Mouse (Mus musculus): ENCODE data around the gene Utp4. TPM values are rescaled to one million over a fixed set of nuclear protein-coding genes. Genes with fewer than 3 reads are reported as not detected.
"Not testable (repeated sequence)": the region's sequence is repeated elsewhere in the genome, so short reads cannot be mapped to it uniquely, and the experiment has no call there.

Gene Utp4
- polyA plus RNA-seq, 1 experiment from 2014 or later: 42.3 TPM

DNA sequence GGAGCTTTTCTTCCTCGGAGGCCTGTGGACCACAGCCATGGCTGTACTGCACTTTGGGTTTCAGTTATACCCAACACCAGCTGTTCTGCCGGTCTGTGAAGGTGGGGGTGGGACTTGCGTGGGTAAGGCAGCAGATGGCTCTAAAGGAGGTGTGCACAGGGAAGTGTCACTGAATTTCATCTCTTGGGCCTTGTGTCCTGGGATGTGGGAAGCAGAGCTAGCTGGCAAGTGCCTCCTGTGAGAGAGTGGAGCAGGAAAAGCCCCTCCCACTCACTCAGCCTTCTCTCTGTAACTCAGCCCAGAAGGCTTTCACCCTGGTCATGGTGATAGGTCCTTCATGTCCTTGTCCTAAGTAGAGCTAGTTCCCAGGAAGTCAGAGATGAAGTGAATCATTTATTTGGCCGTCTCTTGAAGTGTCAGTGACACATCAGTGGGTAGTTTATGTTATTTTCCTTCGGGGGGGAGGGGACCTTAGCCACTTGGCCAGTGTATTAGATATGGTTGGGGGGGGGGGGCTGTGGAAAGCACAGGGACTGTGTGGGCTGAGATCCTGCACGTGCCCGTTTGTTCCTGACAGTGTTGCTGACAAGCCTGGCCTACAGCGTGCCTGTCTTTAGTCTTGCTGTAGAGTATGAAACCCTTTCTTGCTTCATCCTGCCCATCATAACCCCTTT, 26.4 kb downstream of the Utp4 start:
- no peak overlapping the region for H3K27ac ChIP-seq (ENCODE audit: low read length)
- H3K27me3 ChIP-seq (ENCODE audit: control insufficient read depth, insufficient read depth, low read depth, low read length): no peaks in the 10 kb centered on the region
- no peak for ATAC-seq
- no peak overlapping the region for H3K4me2 ChIP-seq (ENCODE audit: low read length)
- no peak overlapping the region for H3K9ac ChIP-seq (ENCODE audit: low read depth, low read length)
- H3K4me1 ChIP-seq (ENCODE audit: control insufficient read depth, insufficient read depth, low read length): no peaks in the 10 kb centered on the region
- H3K9me3 ChIP-seq (replicated peaks; ENCODE audit: control insufficient read depth, low read length, poor library complexity, severe bottlenecking): no peaks in the 10 kb centered on the region
- no peak overlapping the region for H3K4me3 ChIP-seq (ENCODE audit: low read depth, low read length)
- H3K36me3 ChIP-seq (ENCODE audit: control insufficient read depth, insufficient read depth, low read length): peaks cover 45% of the 10 kb centered on the region
- 92% methylated on average over 8 of the region's 8 CpGs for WGBS

DNA sequence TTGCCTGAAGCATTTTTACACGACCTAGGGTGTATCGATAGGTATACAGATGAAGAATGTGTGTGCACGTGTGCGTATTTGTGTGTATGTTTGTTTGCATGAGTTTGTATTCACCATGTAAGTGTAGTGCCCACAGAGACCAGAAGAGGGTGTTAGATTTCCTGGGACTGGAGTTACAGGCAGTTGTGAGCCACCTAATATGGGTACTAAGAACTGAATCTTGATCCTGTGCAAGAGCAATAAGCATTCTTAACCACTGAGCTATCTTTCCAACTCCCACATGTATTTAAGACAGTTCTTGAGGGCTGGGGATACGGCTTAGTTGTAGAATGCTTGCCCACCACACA, 26.9 kb downstream of the Utp4 start:
- WGBS: 96% methylated on average over 5 of the region's 5 CpGs
- peaks cover 40% of the 10 kb centered on the region for H3K36me3 ChIP-seq (ENCODE audit: control insufficient read depth, insufficient read depth, low read length)
- no peak for ATAC-seq

DNA sequence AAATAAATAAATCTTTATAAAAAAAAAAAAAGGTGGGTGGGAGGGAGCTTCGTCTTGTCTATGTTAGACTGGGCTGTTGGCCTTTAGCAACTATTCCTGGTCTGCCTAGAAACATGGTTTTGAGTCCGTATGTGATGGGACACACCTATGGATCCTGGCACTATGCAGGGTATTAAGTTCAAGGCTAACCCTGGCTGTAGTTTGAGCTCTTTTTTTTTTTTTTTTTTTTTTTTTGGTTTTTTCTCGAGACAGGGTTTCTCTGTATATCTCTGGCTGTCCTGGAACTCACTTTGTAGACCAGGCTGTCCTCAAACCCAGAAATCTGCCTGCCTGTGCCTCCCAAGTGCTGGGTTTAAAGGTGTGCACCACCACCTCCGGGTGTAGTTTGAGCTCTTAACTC, 30.6 kb downstream of the Utp4 start:
- Histone ChIP-seq H3K9me3 (replicated peaks; ENCODE audit: control insufficient read depth, low read length, poor library complexity, severe bottlenecking) (no peaks in the 10 kb centered on the region), H3K9ac (ENCODE audit: low read depth, low read length) (no peak overlapping the region), H3K4me1 (ENCODE audit: control insufficient read depth, insufficient read depth, low read length) (no peaks in the 10 kb centered on the region), H3K4me3 (ENCODE audit: low read depth, low read length) (no peak overlapping the region), H3K27me3 (ENCODE audit: control insufficient read depth, insufficient read depth, low read depth, low read length) (no peaks in the 10 kb centered on the region), H3K27ac (ENCODE audit: low read length) (no peak overlapping the region), H3K36me3 (ENCODE audit: control insufficient read depth, insufficient read depth, low read length) (peaks cover 18% of the 10 kb centered on the region), H3K4me2 (ENCODE audit: low read length) (no peak overlapping the region)
- WGBS: 92% methylated on average over 4 of the region's 4 CpGs
- no peak for ATAC-seq

More for the DNA sequence above, 26.9 kb downstream of the Utp4 start:
- no peak overlapping the region for H3K27ac ChIP-seq (ENCODE audit: low read length)
- no peaks in the 10 kb centered on the region for H3K9me3 ChIP-seq (replicated peaks; ENCODE audit: control insufficient read depth, low read length, poor library complexity, severe bottlenecking)
- H3K4me1 ChIP-seq (ENCODE audit: control insufficient read depth, insufficient read depth, low read length): no peaks in the 10 kb centered on the region
- no peaks in the 10 kb centered on the region for H3K27me3 ChIP-seq (ENCODE audit: control insufficient read depth, insufficient read depth, low read depth, low read length)
- no peak overlapping the region for H3K9ac ChIP-seq (ENCODE audit: low read depth, low read length)
- H3K4me3 ChIP-seq (ENCODE audit: low read depth, low read length): no peak overlapping the region
- H3K4me2 ChIP-seq (ENCODE audit: low read length): no peak overlapping the region

DNA sequence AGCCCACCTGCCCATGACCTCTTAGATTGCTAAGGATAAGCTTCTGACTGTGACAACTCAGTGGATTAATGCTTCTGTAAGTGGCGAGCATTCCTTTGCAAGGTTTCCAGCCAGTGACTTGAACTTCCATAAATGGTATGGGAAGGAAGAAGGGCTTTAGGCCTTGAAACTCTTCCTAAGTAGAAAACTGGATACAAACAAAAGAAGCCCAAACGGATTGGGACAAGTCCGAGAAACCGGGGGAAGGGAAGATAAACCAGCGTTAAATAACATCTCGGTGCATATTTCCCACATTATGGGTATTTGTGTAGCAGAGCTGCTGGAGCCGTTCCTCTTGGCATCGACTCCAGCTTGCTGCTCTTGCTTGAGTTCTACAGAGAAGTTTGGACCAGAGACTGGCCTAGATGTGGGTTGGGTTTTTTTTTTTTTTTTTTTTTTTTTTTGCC, 31.5 kb downstream of the Utp4 start:
- ATAC-seq: no peak
- WGBS: 78% methylated on average over 8 of the region's 8 CpGs
- H3K27me3 ChIP-seq (ENCODE audit: control insufficient read depth, insufficient read depth, low read depth, low read length): no peaks in the 10 kb centered on the region
- no peak overlapping the region for H3K4me3 ChIP-seq (ENCODE audit: low read depth, low read length)
- H3K36me3 ChIP-seq (ENCODE audit: control insufficient read depth, insufficient read depth, low read length): peaks cover 16% of the 10 kb centered on the region
- no peaks in the 10 kb centered on the region for H3K4me1 ChIP-seq (ENCODE audit: control insufficient read depth, insufficient read depth, low read length)
- H3K9me3 ChIP-seq (replicated peaks; ENCODE audit: control insufficient read depth, low read length, poor library complexity, severe bottlenecking): no peaks in the 10 kb centered on the region
- H3K27ac ChIP-seq (ENCODE audit: low read length): no peak overlapping the region
- no peak overlapping the region for H3K4me2 ChIP-seq (ENCODE audit: low read length)
- no peak overlapping the region for H3K9ac ChIP-seq (ENCODE audit: low read depth, low read length)

DNA sequence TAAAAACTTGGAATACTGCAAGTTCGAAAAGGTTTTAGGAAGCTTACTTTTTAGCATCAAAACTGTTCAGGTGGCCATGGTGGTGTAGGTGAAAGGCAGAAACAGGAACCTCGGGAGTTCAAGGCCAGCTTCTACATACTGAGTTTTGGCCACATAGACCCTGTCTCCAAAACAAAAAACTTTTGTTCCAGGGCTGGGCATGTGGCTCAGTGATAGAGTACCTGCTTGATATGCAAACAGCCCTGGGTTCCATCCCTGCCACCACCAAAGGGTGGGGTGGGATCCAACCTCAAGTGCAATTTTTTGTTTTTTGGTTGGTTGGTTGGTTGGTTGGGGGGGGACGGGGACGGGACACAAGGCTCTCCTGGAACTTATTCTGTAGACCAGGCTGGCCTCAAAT, 32.0 kb downstream of the Utp4 start:
- Histone ChIP-seq H3K4me1 (ENCODE audit: control insufficient read depth, insufficient read depth, low read length) (no peaks in the 10 kb centered on the region), H3K9me3 (replicated peaks; ENCODE audit: control insufficient read depth, low read length, poor library complexity, severe bottlenecking) (no peaks in the 10 kb centered on the region), H3K36me3 (ENCODE audit: control insufficient read depth, insufficient read depth, low read length) (peaks cover 15% of the 10 kb centered on the region), H3K4me2 (ENCODE audit: low read length) (no peak overlapping the region), H3K9ac (ENCODE audit: low read depth, low read length) (no peak overlapping the region), H3K4me3 (ENCODE audit: low read depth, low read length) (no peak overlapping the region), H3K27me3 (ENCODE audit: control insufficient read depth, insufficient read depth, low read depth, low read length) (no peaks in the 10 kb centered on the region), H3K27ac (ENCODE audit: low read length) (no peak overlapping the region)
- 90% methylated on average over 4 of the region's 4 CpGs for WGBS
- ATAC-seq: no peak

DNA sequence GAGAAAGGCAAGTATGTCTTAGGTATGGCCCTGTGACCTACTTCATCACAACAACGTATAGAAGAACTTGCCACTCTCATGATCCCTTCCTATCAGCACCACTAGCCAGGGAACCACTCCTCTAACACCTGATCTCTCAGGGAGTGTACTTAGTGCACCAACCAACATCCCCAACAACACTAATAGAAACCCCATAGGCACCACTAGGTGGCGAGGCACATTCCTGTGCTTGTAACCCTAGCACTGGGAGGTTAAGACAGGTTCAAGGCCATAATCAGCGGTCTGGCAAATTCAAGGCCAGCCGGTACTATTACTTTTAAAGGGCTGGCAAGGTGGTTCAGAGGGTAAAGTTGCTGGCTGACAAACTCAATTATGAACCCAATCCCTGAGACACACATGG, 33.8 kb downstream of the Utp4 start:
- Histone ChIP-seq H3K4me1 (ENCODE audit: control insufficient read depth, insufficient read depth, low read length) (no peaks in the 10 kb centered on the region), H3K4me3 (ENCODE audit: low read depth, low read length) (no peak overlapping the region), H3K9ac (ENCODE audit: low read depth, low read length) (no peak overlapping the region), H3K27me3 (ENCODE audit: control insufficient read depth, insufficient read depth, low read depth, low read length) (peaks cover 2% of the 10 kb centered on the region; the same call in 1 of the 2 replicates), H3K27ac (ENCODE audit: low read length) (no peak overlapping the region), H3K36me3 (ENCODE audit: control insufficient read depth, insufficient read depth, low read length) (peaks cover 11% of the 10 kb centered on the region), H3K9me3 (replicated peaks; ENCODE audit: control insufficient read depth, low read length, poor library complexity, severe bottlenecking) (no peaks in the 10 kb centered on the region), H3K4me2 (ENCODE audit: low read length) (no peak overlapping the region)
- 51% methylated on average over 4 of the region's 4 CpGs for WGBS
- ATAC-seq: no peak

DNA sequence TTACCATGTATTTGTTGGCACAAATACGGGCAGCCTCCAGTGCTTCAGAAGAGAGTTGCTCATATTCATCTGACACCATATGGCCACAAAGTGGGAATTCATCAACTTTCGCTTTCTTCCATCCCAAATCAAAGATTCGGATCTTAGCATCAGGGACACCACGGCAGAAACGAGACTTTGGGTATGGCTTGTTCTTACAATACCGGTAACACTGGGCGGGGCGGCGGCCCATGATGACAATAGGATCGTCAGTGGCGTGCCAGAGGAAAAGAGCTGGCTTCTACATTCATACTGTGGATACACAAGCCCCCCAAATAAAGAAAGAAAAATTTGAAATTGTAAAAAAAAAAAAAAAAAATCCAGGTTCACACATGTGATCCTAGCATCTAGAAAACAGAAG, 34.7 kb downstream of the Utp4 start:
- H3K27me3 ChIP-seq (ENCODE audit: control insufficient read depth, insufficient read depth, low read depth, low read length); H3K4me3 ChIP-seq (ENCODE audit: low read depth, low read length); H3K9me3 ChIP-seq (replicated peaks; ENCODE audit: control insufficient read depth, low read length, poor library complexity, severe bottlenecking); ATAC-seq; H3K27ac ChIP-seq (ENCODE audit: low read length); H3K9ac ChIP-seq (ENCODE audit: low read depth, low read length); H3K4me2 ChIP-seq (ENCODE audit: low read length); H3K36me3 ChIP-seq (ENCODE audit: control insufficient read depth, insufficient read depth, low read length); H3K4me1 ChIP-seq (ENCODE audit: control insufficient read depth, insufficient read depth, low read length): not testable (repeated sequence)
- 90% methylated on average over 10 of the region's 11 CpGs for WGBS

DNA sequence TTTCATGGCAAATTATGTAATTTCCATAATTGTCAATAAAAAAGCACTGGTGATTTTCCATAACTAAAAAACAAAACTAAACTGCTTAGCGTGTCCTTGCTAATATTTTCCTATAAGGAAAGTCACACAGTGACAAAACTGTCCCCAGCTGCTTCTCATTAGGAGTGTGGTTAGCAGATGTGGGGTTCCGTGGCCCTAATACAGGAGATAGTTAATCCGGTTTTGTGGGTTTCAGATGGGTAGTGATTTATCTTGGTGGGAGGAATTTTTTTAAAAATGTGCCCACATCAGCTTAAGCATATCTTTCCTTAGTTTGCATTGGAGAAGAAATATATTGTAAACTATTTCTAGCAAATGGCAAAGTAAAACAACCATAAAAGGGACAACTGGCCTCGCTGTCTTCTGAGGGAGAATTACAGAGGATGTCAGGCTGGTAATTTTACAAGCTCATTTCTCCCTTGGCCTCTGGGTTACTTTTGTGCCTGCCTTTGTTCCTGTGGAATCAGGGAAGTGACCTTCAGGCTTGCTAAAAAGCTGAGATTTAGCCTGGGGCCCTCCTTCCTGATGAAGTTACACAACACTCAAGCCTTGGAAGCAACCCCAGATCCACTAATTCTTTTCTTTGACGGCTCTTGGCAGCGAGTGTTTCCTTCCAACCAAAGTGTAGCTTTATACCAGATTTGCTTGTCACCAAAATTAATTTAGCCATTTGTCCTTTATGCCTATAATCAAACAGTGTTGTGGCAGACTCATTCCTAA, 35.9 kb downstream of the Utp4 start:
- no peak overlapping the region for H3K27ac ChIP-seq (ENCODE audit: low read length)
- H3K27me3 ChIP-seq (ENCODE audit: control insufficient read depth, insufficient read depth, low read depth, low read length): peaks cover 2% of the 10 kb centered on the region; the same call in 1 of the 2 replicates
- no peak for ATAC-seq
- 0 out of 2 replicates have a peak, but pooled peaks cover 5% of the 10 kb centered on the region for H3K36me3 ChIP-seq (ENCODE audit: control insufficient read depth, insufficient read depth, low read length)
- WGBS: 63% methylated on average over 6 of the region's 6 CpGs
- H3K4me1 ChIP-seq (ENCODE audit: control insufficient read depth, insufficient read depth, low read length): peaks cover 2% of the 10 kb centered on the region; the same call in 1 of the 2 replicates
- H3K4me3 ChIP-seq (ENCODE audit: low read depth, low read length): no peak overlapping the region
- no peak overlapping the region for H3K9ac ChIP-seq (ENCODE audit: low read depth, low read length)
- no peaks in the 10 kb centered on the region for H3K9me3 ChIP-seq (replicated peaks; ENCODE audit: control insufficient read depth, low read length, poor library complexity, severe bottlenecking)
- no peak overlapping the region for H3K4me2 ChIP-seq (ENCODE audit: low read length)

DNA sequence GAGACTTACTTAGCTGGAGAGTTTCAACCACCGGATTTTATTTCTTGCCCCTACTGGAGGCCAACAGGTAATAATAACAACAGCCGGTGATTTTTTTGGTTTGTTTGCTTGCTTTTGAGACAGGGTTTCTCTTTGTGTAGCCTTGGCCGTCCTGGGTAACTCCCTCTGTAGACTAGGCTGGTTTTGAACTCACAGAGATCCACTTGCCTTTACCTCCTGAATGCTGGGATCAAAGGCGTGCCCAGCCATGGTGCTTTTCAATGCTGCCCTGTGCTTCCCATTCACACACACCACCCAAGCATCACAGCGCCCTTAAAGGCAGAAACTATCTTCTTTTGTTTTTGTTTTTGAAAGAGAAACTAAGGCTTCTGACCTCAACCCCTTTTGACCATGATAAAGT, 36.5 kb downstream of the Utp4 start:
- no peak overlapping the region for H3K9ac ChIP-seq (ENCODE audit: low read depth, low read length)
- no peak overlapping the region for H3K4me3 ChIP-seq (ENCODE audit: low read depth, low read length)
- no peak overlapping the region for H3K27ac ChIP-seq (ENCODE audit: low read length)
- no peak overlapping the region for H3K4me2 ChIP-seq (ENCODE audit: low read length)
- peaks cover 2% of the 10 kb centered on the region; the same call in 1 of the 2 replicates for H3K4me1 ChIP-seq (ENCODE audit: control insufficient read depth, insufficient read depth, low read length)
- ATAC-seq: no peak
- H3K36me3 ChIP-seq (ENCODE audit: control insufficient read depth, insufficient read depth, low read length): no peaks in the 10 kb centered on the region
- WGBS: 84% methylated on average over 5 of the region's 5 CpGs
- no peaks in the 10 kb centered on the region for H3K9me3 ChIP-seq (replicated peaks; ENCODE audit: control insufficient read depth, low read length, poor library complexity, severe bottlenecking)
- H3K27me3 ChIP-seq (ENCODE audit: control insufficient read depth, insufficient read depth, low read depth, low read length): peaks cover 2% of the 10 kb centered on the region; the same call in 1 of the 2 replicates

Measured in midbrain, embryonic 16.5 days (tissue).